Mouse (Mus musculus): ENCODE data around the gene Meis1. TPM values are rescaled to one million over a fixed set of nuclear protein-coding genes. Genes with fewer than 3 reads are reported as not detected.

Meis1 gene
- polyA plus RNA-seq, 2 experiments, result 5.6 to 6.2 TPM

- TF ChIP-seq EP300 (IDR thresholded peaks at IDR 0.05; ENCODE audit: low read depth) (no peak), CTCF (IDR thresholded peaks at IDR 0.05; ENCODE audit: low read depth) (no peak)
- H3K9ac ChIP-seq (replicated peaks), result no peak overlapping the region
- no peaks in the 10 kb centered on the region for H3K9me3 ChIP-seq (ENCODE audit: control insufficient read depth, low read length)
- H3K4me3 ChIP-seq (ENCODE audit: insufficient read depth in 1 of 2, low read depth in 2 of 2, low read length in 2 of 2), result no peak overlapping the region
- WGBS (ENCODE audit: insufficient replicate concordance), result 59% methylated on average over 3 of the region's 3 CpGs
- H3K27me3 ChIP-seq (ENCODE audit: control insufficient read depth, insufficient read depth, low read length), result no peaks in the 10 kb centered on the region
- peaks cover 0 to 14% of the 10 kb centered on the region in 2 experiments; a peak in 2 of 4 replicates for H3K4me1 ChIP-seq (replicated peaks; ENCODE audit: control insufficient read depth in 2 of 2, insufficient read depth in 2 of 2, low read length in 1 of 2)
- no peaks in the 10 kb centered on the region for H3K36me3 ChIP-seq (replicated peaks; ENCODE audit: control insufficient read depth, insufficient read depth, low read depth)
- ATAC-seq (ENCODE audit: insufficient read depth) (no peak), DNase-seq (ENCODE audit: low read depth in 3 of 3, low spot score in 3 of 3) (no peak)
- H3K4me2 ChIP-seq (ENCODE audit: low read depth), result no peak overlapping the region
- no peak overlapping the region for H3K27ac ChIP-seq
These were observed 73.0 kb downstream of the Meis1 start for GRCm38 (mm10) chr11:18945778-18946177.

DNA sequence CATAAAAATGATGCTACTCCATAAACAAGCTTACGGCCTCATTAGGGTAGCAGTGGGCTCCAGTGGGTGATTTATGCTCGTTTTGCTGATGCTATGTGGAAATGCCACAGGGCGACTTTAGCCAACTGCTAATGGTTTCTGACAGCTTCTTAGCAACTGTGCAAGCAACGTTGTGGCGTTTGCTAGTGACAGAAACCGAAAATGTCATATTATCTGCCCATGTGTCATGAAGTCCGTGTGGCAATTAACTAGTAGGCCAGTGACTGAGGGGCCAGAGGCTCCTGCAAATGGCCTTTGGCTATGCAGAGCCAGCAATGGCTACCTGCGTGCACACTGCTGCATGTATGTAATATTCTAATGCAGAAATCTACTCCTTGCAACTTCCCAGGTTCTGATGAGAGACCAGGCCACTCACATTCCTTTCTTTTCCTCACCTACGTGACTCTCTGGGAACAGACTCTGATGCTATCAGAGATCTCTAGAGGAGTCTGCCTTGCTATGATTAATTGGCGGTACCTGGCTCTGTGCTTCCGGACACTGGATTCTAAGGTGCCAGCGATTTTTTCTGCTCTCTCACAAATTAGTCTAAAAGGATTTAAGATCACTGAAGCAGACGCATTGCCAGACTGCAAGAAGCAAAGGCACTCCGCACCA, 73.7 kb downstream of the Meis1 start:
- DNase-seq (ENCODE audit: low read depth in 3 of 3, low spot score in 3 of 3), result no peak
- H3K4me2 ChIP-seq (ENCODE audit: low read depth), result no peak overlapping the region
- no peaks in the 10 kb centered on the region for H3K36me3 ChIP-seq (replicated peaks; ENCODE audit: control insufficient read depth, insufficient read depth, low read depth)
- no peak overlapping the region for H3K27ac ChIP-seq
- 53% methylated on average over 14 of the region's 14 CpGs for WGBS (ENCODE audit: insufficient replicate concordance)
- H3K27me3 ChIP-seq (ENCODE audit: control insufficient read depth, insufficient read depth, low read length), result no peaks in the 10 kb centered on the region
- no peaks in the 10 kb centered on the region for H3K9me3 ChIP-seq (ENCODE audit: control insufficient read depth, low read length)
- H3K9ac ChIP-seq (replicated peaks), result no peak overlapping the region
- H3K4me3 ChIP-seq (ENCODE audit: insufficient read depth in 1 of 2, low read depth in 2 of 2, low read length in 2 of 2), result no peak overlapping the region
- no peak for TF ChIP-seq EP300 (IDR thresholded peaks at IDR 0.05; ENCODE audit: low read depth)
- TF ChIP-seq CTCF (IDR thresholded peaks at IDR 0.05; ENCODE audit: low read depth), result no peak
- H3K4me1 ChIP-seq (replicated peaks; ENCODE audit: control insufficient read depth in 2 of 2, insufficient read depth in 2 of 2, low read length in 1 of 2), result peaks cover 0 to 14% of the 10 kb centered on the region in 2 experiments; a peak in 2 of 4 replicates
- no peak for ATAC-seq (ENCODE audit: insufficient read depth)

DNA sequence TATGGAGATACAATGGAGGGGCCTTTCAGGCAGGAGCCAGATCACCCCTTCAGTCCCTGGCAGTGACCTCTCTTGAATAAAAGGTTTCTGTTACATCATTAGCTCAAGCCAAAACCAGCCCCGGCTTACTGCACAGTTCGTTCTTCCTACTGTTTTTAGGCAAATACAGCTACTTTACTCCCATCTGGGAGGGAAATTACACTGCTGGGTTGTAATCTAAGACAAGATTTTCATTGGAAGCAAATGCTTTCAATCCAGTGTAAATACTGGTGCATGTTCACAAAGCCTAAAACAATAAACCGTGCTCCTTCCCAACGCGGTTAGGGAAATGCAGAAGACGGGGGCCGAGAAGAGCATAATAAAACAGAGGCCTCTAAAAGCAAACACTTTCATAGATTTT, 74.6 kb downstream of the Meis1 start:
- no peak overlapping the region for H3K9ac ChIP-seq (replicated peaks)
- H3K4me2 ChIP-seq (ENCODE audit: low read depth), result no peak overlapping the region
- no peak for ATAC-seq (ENCODE audit: insufficient read depth)
- H3K36me3 ChIP-seq (replicated peaks; ENCODE audit: control insufficient read depth, insufficient read depth, low read depth), result no peaks in the 10 kb centered on the region
- H3K9me3 ChIP-seq (ENCODE audit: control insufficient read depth, low read length), result no peaks in the 10 kb centered on the region
- H3K4me1 ChIP-seq (replicated peaks; ENCODE audit: control insufficient read depth in 2 of 2, insufficient read depth in 2 of 2, low read length in 1 of 2), result peaks cover 0 to 12% of the 10 kb centered on the region in 2 experiments; a peak in 2 of 4 replicates
- no peak for TF ChIP-seq CTCF (IDR thresholded peaks at IDR 0.05; ENCODE audit: low read depth)
- H3K27me3 ChIP-seq (ENCODE audit: control insufficient read depth, insufficient read depth, low read length), result no peaks in the 10 kb centered on the region
- 80% methylated on average over 7 of the region's 7 CpGs for WGBS (ENCODE audit: insufficient replicate concordance)
- DNase-seq (ENCODE audit: low read depth in 3 of 3, low spot score in 3 of 3), result no peak
- no peak overlapping the region for H3K27ac ChIP-seq
- no peak overlapping the region for H3K4me3 ChIP-seq (ENCODE audit: insufficient read depth in 1 of 2, low read depth in 2 of 2, low read length in 2 of 2)

DNA sequence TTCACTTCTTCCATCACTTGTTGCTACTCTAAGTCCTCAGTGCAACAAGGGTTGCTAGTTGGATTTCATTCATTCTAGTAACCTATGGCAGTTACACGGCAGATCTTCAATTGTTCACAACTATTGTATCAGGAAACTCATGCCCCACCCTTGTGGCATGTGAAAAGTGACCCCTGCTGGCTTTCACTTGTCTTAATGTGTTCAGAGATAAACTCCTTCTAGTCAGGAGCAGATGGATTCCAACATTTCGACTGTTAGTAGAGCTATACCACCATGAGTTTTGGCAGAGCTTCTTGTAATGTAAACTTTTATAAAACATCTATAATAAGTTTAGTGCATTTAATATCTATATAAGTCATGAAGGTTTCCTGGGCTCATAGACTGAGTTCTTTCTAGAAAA, 75.8 kb downstream of the Meis1 start:
- no peak for TF ChIP-seq CTCF (IDR thresholded peaks at IDR 0.05; ENCODE audit: low read depth)
- TF ChIP-seq EP300 (IDR thresholded peaks at IDR 0.05; ENCODE audit: low read depth), result no peak
- Histone ChIP-seq H3K36me3 (replicated peaks; ENCODE audit: control insufficient read depth, insufficient read depth, low read depth) (no peaks in the 10 kb centered on the region), H3K27me3 (ENCODE audit: control insufficient read depth, insufficient read depth, low read length) (no peaks in the 10 kb centered on the region), H3K27ac (no peak overlapping the region), H3K4me3 (ENCODE audit: insufficient read depth in 1 of 2, low read depth in 2 of 2, low read length in 2 of 2) (no peak overlapping the region), H3K4me2 (ENCODE audit: low read depth) (no peak overlapping the region), H3K9me3 (ENCODE audit: control insufficient read depth, low read length) (no peaks in the 10 kb centered on the region), H3K9ac (replicated peaks) (no peak overlapping the region), H3K4me1 (replicated peaks; ENCODE audit: control insufficient read depth in 2 of 2, insufficient read depth in 2 of 2, low read length in 1 of 2) (peaks cover 0 to 4% of the 10 kb centered on the region in 2 experiments; a peak in 2 of 4 replicates)
- 13% methylated on average over 2 of the region's 2 CpGs for WGBS (ENCODE audit: insufficient replicate concordance)
- ATAC-seq (ENCODE audit: insufficient read depth) (no peak), DNase-seq (ENCODE audit: low read depth in 3 of 3, low spot score in 3 of 3) (no peak)

GRCm38 (mm10) chr11:18940916-18941315, 77.9 kb downstream of the Meis1 start:
- no peak overlapping the region for H3K4me2 ChIP-seq (ENCODE audit: low read depth)
- H3K27me3 ChIP-seq (ENCODE audit: control insufficient read depth, insufficient read depth, low read length), result no peaks in the 10 kb centered on the region
- no peaks in the 10 kb centered on the region for H3K9me3 ChIP-seq (ENCODE audit: control insufficient read depth, low read length)
- ATAC-seq (ENCODE audit: insufficient read depth) (no peak), DNase-seq (ENCODE audit: low read depth in 3 of 3, low spot score in 3 of 3) (no peak)
- no peaks in the 10 kb centered on the region for H3K36me3 ChIP-seq (replicated peaks; ENCODE audit: control insufficient read depth, insufficient read depth, low read depth)
- no peak for TF ChIP-seq CTCF (IDR thresholded peaks at IDR 0.05; ENCODE audit: low read depth)
- no peak for TF ChIP-seq EP300 (IDR thresholded peaks at IDR 0.05; ENCODE audit: low read depth)
- H3K27ac ChIP-seq, result no peak overlapping the region
- H3K4me3 ChIP-seq (ENCODE audit: insufficient read depth in 1 of 2, low read depth in 2 of 2, low read length in 2 of 2), result no peak overlapping the region
- 64% methylated on average over 4 of the region's 4 CpGs for WGBS (ENCODE audit: insufficient replicate concordance)
- peaks cover 0 to 6% of the 10 kb centered on the region in 2 experiments; a peak in 2 of 4 replicates for H3K4me1 ChIP-seq (replicated peaks; ENCODE audit: control insufficient read depth in 2 of 2, insufficient read depth in 2 of 2, low read length in 1 of 2)
- H3K9ac ChIP-seq (replicated peaks), result no peak overlapping the region
